Mouse (Mus musculus) ES-Bruce4 (cell line): ENCODE measurements at regions not wholly inside any gene's neighbourhood (a gene's known extent, or its start where the extent isn't known, plus 50 kb on each side); places are given as distances from the start of the nearest gene placed in this dataset.

Source experiments
- CTCF ChIP-seq: IDR thresholded peaks from one replicate; pipeline ENCODE4 v1.8.1; 2011; ENCODE audit warnings: low read depth, low read length
- EP300 ChIP-seq: IDR thresholded peaks from 2 replicates; pipeline ENCODE4 v1.6.1; 2011; ENCODE audit warnings: low read depth, low read length; ENCODE audit not compliant: insufficient read depth
- POLR2A ChIP-seq: IDR thresholded peaks from one replicate; pipeline ENCODE4 v1.8.1; 2011; ENCODE audit warnings: low read length; ENCODE audit not compliant: insufficient read depth

DNA sequence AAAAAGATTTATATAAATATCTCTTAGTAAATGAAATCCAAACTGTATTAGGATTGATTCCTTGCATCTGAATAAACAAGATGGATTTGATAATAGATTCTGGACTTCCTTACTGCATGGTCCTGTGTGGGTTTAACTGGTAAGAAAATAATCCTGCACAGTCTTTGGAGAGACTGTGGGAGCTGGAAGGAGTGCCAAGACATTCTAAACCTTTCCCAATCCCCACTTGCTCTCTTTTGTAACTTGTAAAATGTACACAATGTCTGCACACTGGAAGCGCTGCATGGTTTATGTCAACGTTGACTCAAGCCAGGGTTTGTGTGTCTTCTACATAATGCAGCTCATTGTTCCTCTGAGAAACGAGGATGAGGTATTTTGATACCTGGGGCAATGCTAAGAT lies 62.3 kb upstream of the Rarb start:
- TF ChIP-seq CTCF (no peak), POLR2A (no peak), EP300 (no peak)
